Mouse (Mus musculus) heart, adult 10 weeks (tissue): Measurements from ENCODE around the gene Cbr1. TPM values are rescaled to one million over a fixed set of nuclear protein-coding genes. Genes with fewer than 3 reads are reported as not detected.

Experiments
- polyA plus RNA-seq: library from polyadenylated mRNA; stranded (reverse); fragments of 350-450 nt; fragmentation: Illumina TruSeq; extraction: RNeasy Lipid Tissue Mini Kit (QIAGEN cat#74804); gene quantifications from one replicate; pipeline ENCODE4 v1.2.3, GENCODE M21; 2014; ENCODE audit warnings: low read depth, low replicate concordance

Gene Cbr1
- polyA plus RNA-seq, result 39.9 TPM

DNA sequence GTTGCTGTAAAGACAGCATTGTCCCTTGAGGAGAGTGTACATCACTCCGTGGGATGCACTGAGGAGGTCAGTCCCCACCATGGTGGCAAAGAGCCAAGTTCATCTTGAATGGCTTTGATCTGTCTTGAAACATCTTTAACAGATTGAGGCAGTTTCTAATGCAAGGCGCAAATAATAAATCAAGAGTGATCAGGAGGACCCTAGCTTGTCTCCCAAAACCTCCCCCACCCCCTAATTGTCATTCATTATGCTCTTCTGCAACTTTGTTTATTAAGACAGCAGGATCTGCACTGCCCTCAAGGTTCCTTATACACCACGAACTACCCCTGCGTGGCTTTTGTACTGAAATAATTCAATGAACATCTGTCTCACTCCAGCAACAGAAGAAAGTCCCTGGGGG is at the start of gene Cbr1:
Cbr1 (plus strand) TSS at position 301 of the 400 bp plus-strand sequence.

DNA sequence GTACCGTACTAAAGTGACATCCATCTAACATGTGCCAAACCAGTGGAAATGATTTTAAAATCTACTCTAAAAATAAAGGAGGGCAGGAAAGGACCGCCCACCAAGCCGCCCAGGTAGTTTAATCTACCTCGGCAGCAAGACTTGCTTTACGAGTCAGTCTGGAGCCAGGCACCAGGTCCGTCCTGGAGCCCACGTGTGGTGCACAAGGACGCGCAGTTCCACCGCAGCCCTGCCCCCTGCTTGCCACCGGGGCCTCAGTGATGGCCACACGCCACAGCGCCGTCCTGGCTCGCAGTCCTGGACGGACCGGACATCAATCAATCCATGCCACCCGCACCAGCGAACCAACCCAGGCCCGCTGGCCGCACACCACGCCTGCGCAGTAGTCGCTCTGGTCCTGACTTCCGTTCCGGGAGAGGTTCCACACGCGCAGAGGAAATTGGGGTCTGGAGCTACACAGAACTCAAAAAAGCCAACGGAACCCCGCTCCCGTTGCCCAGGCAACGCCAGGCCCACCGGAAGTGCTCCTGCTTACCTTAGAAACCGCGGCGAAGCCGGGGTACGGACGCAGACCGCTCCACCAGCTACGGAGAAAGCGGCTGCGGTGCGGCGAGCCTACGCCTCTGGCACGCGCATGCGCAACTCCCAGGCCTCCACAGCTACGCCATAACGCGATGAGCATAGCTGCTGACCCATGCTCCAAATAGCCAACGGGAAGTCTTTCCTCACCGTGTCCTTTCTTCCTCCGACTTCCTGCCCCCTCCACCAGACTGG is 2.0 kb upstream of the Cbr1 start, which contains the start of gene Setd4:
Setd4 (minus strand) TSS at position 625 of the 774 bp plus-strand sequence.

DNA sequence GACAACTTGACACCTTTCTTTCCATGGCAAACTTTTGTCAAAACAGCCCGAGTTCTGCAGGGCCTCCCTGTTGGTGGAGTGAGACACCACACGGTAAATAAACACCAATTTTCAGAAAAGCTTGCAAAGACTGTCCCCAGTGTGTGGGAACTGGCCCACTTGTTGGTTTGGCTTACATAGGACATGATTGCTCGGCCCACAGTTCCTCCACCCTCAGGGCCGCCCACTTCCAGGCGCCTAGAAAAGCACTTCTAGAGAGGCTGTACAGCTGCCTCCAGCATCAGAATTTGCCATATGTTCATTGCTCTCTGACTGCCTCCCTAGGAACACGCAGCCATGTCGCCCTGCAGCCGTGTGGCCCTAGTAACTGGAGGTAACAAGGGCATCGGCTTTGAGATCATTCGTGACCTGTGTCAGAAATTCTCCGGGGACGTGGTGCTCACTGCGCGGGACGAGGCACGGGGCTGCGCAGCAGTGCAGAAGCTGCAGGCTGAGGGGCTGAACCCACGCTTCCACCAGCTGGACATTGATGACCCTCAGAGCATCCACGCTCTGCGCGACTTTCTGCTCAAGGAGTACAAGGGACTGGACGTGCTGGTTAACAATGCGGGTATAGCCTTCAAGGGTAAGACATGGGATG is 22.2 kb downstream of the Cbr1 start, which contains the start of gene Gm5678:
Gm5678 (plus strand) TSS at position 337 of the 640 bp plus-strand sequence.

Other genes starting within 250 kb of the Cbr1 start
- 3.2 TPM for gene Setd4, start 1.8 kb upstream of the Cbr1 start, polyA plus RNA-seq
- not detected for gene Gm5678, start 22.2 kb downstream of the Cbr1 start, polyA plus RNA-seq
- 3.4 TPM for gene Cbr3, start 77.4 kb downstream of the Cbr1 start, polyA plus RNA-seq
- gene Dop1b, start 106.1 kb downstream of the Cbr1 start, polyA plus RNA-seq, result 13.6 TPM
- 18.3 TPM for gene Morc3, start 226.3 kb downstream of the Cbr1 start, polyA plus RNA-seq